Mouse (Mus musculus) ES-E14 (cell line): ENCODE measurements around the gene Plekhb2.

Experiments
- ZC3H11A ChIP-seq: IDR thresholded peaks from 2 replicates; pipeline ENCODE4 v1.6.1; 2012; ENCODE audit warnings: low read depth, mild to moderate bottlenecking, inconsistent platforms, low read length, borderline replicate concordance
- ZNF384 ChIP-seq: IDR thresholded peaks from 2 replicates; pipeline ENCODE4 v1.6.1; 2012; ENCODE audit warnings: low read depth, low read length, inconsistent platforms

GRCm38 (mm10) chr1:34834904-34835303 lies 14.9 kb upstream of the Plekhb2 start:
- TF ChIP-seq ZC3H11A, result no peak
- no peak for TF ChIP-seq ZNF384
